Mouse (Mus musculus) G1E (cell line): Measurements from ENCODE around the gene Gmds.

Experiments used
- CTCF ChIP-seq: IDR thresholded peaks from 2 replicates; pipeline ENCODE4 v1.5.1; 2012; ENCODE audit warnings: low read depth, low read length, inconsistent platforms, mixed read lengths
- GATA1 ChIP-seq: IDR thresholded peaks from 2 replicates; pipeline ENCODE4 v1.6.1; 2012; ENCODE audit warnings: borderline replicate concordance, low read length, inconsistent platforms, mixed read lengths
- POLR2AphosphoS5 ChIP-seq: IDR thresholded peaks from 2 replicates; pipeline ENCODE4 v1.6.1; 2012; ENCODE audit warnings: low read depth, low read length, inconsistent platforms; ENCODE audit not compliant: insufficient replicate concordance
- TAL1 ChIP-seq: conservative IDR thresholded peaks from 2 replicates; pipeline ENCODE4 v1.6.1; 2012; ENCODE audit warnings: low read depth, low read length, inconsistent platforms, mixed read lengths

- no peak for TF ChIP-seq CTCF
- TF ChIP-seq GATA1, result no peak
- no peak for TF ChIP-seq TAL1
- TF ChIP-seq POLR2AphosphoS5, result no peak
These were observed 421.2 kb downstream of the Gmds start for GRCm38 (mm10) chr13:31917387-31917786.
